Mouse (Mus musculus): ENCODE results near the gene Zfp526. TPM values are rescaled to one million over a fixed set of nuclear protein-coding genes. Genes with fewer than 3 reads are reported as not detected.

Zfp526 gene
- polyA plus RNA-seq, 1 experiment: 9.7 TPM

DNA sequence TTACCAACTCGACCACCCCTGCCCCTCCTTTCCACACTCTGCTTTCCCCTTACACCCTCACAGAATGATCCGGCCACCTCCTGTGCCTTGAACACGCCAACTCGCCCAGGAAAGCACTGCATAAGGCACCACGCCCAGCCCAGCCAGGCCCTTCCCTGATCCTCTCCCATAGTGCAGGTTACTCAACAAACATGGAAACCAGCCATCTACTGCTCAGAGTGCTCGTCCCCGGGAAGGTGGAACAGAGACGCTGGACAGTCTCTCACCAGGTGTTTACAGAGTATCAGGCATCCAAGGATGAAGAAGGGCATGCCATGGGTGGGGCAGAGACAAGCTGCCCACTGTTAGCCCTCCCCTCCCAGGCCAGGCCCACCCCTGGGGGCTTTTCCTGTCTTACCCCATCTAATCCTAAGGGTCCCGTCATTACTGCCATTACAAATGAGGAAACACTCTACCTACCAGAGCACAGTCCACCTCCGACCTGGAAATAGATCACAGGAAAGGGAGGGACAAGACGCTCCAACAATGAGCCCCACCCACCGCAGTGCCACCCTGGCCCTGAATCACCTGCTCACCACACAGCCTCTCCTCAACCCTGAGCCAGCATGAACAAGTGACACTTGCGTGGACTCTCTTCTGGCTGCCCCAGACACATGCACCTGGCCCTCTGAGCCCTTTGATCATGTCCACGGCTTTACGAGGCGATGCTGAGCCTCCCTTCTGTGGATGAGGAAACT, 15.0 kb upstream of the Zfp526 start:
- H3K4me3 ChIP-seq (ENCODE audit: insufficient read depth, low read length): no peak overlapping the region
- H3K27ac ChIP-seq (ENCODE audit: insufficient read depth, low read length): no peak overlapping the region
- no peaks in the 10 kb centered on the region for H3K4me1 ChIP-seq (ENCODE audit: control insufficient read depth, insufficient read depth, low read length)
- no peak for TF ChIP-seq POLR2A (IDR thresholded peaks at IDR 0.05; ENCODE audit: low read depth, low read length)
- no peak for TF ChIP-seq CTCF (IDR thresholded peaks at IDR 0.05; ENCODE audit: borderline replicate concordance, insufficient read depth, low read length)

DNA sequence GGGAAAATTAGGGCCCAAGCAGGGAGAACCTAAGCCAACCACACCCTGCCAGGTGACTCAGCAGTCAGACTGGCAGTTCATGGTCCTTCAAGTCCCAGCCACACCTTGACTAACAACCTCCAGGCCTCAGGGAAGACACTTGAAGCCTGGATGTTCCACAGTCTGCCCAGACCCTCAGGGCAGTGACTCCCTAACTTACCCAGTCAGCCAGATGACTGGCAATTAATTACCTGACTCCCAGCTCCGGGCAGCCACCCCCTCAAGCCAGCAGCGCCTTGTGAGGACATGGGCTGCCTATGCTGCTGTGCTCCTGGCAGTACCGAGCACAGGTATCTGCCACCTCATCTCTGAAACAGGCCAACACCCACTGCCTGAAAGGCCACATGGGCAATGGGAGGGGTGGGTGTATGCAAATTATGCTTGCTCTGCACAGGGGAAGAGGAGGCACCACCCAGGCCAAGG, 12.0 kb upstream of the Zfp526 start:
- TF ChIP-seq POLR2A (IDR thresholded peaks at IDR 0.05; ENCODE audit: low read depth, low read length): no peak
- no peak for TF ChIP-seq CTCF (IDR thresholded peaks at IDR 0.05; ENCODE audit: borderline replicate concordance, insufficient read depth, low read length)
- Histone ChIP-seq H3K4me3 (ENCODE audit: insufficient read depth, low read length) (no peak overlapping the region), H3K27ac (ENCODE audit: insufficient read depth, low read length) (no peak overlapping the region), H3K4me1 (ENCODE audit: control insufficient read depth, insufficient read depth, low read length) (no peaks in the 10 kb centered on the region)

GRCm38 (mm10) chr7:25210482-25210881, 10.7 kb upstream of the Zfp526 start:
- Histone ChIP-seq H3K27ac (ENCODE audit: insufficient read depth, low read length) (no peak overlapping the region), H3K4me1 (ENCODE audit: control insufficient read depth, insufficient read depth, low read length) (no peaks in the 10 kb centered on the region), H3K4me3 (ENCODE audit: insufficient read depth, low read length) (no peak overlapping the region)
- TF ChIP-seq CTCF (IDR thresholded peaks at IDR 0.05; ENCODE audit: borderline replicate concordance, insufficient read depth, low read length) (no peak), POLR2A (IDR thresholded peaks at IDR 0.05; ENCODE audit: low read depth, low read length) (no peak)

DNA sequence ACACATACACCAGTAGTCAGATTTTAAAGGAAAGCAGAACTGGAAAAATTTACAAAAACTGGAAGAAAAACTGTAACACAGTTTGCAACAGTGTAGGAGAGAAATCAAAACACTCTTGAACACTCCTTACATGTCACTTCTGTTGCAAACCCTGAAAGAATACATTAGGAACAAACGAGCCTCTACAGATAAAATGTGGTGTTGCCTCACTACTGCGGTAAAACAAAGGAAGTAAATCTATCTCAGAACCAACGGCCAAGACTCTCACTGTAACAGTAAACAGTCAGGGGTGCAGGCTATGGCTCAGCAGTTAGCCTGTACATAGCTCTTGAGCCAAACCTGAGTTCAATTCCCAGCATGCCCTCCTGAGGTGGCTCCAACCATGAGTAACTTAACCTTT, 8.1 kb upstream of the Zfp526 start:
- Histone ChIP-seq H3K4me3 (ENCODE audit: insufficient read depth, low read length) (no peak overlapping the region), H3K27ac (ENCODE audit: insufficient read depth, low read length) (no peak overlapping the region), H3K4me1 (ENCODE audit: control insufficient read depth, insufficient read depth, low read length) (no peaks in the 10 kb centered on the region)
- no peak for TF ChIP-seq CTCF (IDR thresholded peaks at IDR 0.05; ENCODE audit: borderline replicate concordance, insufficient read depth, low read length)
- no peak for TF ChIP-seq POLR2A (IDR thresholded peaks at IDR 0.05; ENCODE audit: low read depth, low read length)

DNA sequence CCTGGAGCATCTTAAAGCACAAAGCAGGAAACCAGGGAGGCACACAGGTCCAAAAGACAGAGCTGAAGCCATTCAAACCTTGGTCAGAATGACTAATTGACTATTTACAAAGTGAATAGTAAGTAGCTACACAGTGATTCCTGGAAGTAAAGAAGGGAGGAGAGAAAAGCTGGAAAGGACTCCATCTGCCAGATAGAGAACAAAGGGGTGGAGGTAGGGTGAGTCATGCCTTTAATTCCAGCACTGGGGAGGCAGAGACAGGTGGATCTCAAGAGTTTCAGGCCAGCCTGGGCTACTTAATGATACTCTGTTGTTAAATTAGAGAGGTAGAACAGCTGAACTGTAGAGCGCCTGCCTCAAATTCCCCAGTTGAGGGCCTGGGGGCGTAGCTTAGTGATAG, 7.1 kb upstream of the Zfp526 start:
- TF ChIP-seq CTCF (IDR thresholded peaks at IDR 0.05; ENCODE audit: borderline replicate concordance, insufficient read depth, low read length) (no peak), POLR2A (IDR thresholded peaks at IDR 0.05; ENCODE audit: low read depth, low read length) (no peak)
- Histone ChIP-seq H3K4me3 (ENCODE audit: insufficient read depth, low read length) (no peak overlapping the region), H3K4me1 (ENCODE audit: control insufficient read depth, insufficient read depth, low read length) (no peaks in the 10 kb centered on the region), H3K27ac (ENCODE audit: insufficient read depth, low read length) (no peak overlapping the region)

GRCm38 (mm10) chr7:25217653-25218395, 3.4 kb upstream of the Zfp526 start:
- Histone ChIP-seq H3K27ac (ENCODE audit: insufficient read depth, low read length) (no peak overlapping the region), H3K4me1 (ENCODE audit: control insufficient read depth, insufficient read depth, low read length) (peaks cover 8% of the 10 kb centered on the region), H3K4me3 (ENCODE audit: insufficient read depth, low read length) (no peak overlapping the region)
- no peak for TF ChIP-seq POLR2A (IDR thresholded peaks at IDR 0.05; ENCODE audit: low read depth, low read length)
- TF ChIP-seq CTCF (IDR thresholded peaks at IDR 0.05; ENCODE audit: borderline replicate concordance, insufficient read depth, low read length): no peak

DNA sequence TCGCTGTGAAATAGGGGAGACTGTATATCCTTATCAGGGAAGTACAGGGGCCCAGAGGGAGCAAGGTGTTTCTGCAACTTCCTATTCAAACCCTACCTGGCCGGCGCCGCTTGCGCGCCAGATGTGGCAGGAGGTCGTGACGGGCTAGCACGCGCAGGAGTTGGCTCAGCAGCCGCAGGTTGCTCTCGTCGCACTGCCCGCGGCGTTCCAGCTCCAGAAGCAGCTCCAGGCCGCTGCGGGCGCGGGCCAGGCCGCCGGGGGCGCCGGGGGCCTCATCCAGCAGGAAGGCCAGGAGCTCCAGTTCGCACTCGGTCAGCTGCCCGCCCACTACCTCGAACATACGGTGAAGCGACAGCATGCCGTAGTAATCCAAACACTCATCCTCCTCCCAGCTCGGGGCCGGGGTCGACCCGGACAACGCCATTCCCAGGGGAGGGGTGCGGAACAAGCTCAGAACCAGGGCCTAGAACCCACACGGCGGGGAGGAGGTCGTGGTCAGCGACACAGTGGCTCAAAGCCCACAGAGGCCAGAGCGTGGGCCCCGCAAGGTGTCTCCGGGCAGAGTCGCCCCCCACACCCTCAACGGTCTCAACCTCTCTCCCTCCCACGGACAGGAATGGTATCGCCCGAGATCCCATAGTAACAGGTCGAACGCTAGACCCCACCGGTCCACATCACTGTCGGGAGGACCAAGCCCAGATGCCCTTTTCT, 2.4 kb upstream of the Zfp526 start:
- Histone ChIP-seq H3K4me1 (ENCODE audit: control insufficient read depth, insufficient read depth, low read length) (peaks cover 8% of the 10 kb centered on the region), H3K4me3 (ENCODE audit: insufficient read depth, low read length) (peak overlapping the region; percentile 68), H3K27ac (ENCODE audit: insufficient read depth, low read length) (no peak overlapping the region)
- TF ChIP-seq CTCF (IDR thresholded peaks at IDR 0.05; ENCODE audit: borderline replicate concordance, insufficient read depth, low read length) (no peak), POLR2A (IDR thresholded peaks at IDR 0.05; ENCODE audit: low read depth, low read length) (no peak)

DNA sequence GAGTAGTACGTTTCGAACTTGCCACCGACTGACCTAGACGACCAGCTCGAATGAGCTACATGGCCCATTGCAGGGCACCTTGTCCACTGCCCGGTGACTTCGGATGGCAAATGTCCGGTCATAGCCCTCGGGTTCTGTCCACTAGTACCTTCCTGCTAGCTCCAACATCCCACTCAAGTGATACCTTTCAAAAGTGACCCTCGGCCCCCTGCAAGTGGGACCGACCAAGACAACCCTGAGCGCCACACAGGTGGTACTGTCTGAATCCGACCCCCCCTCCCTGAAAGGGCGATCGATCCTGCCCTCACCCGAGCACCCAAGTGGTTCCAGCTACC, 1.8 kb upstream of the Zfp526 start:
- TF ChIP-seq POLR2A (IDR thresholded peaks at IDR 0.05; ENCODE audit: low read depth, low read length): no peak
- TF ChIP-seq CTCF (IDR thresholded peaks at IDR 0.05; ENCODE audit: borderline replicate concordance, insufficient read depth, low read length): no peak
- Histone ChIP-seq H3K4me3 (ENCODE audit: insufficient read depth, low read length) (peak overlapping the region; percentile 68), H3K27ac (ENCODE audit: insufficient read depth, low read length) (no peak overlapping the region), H3K4me1 (ENCODE audit: control insufficient read depth, insufficient read depth, low read length) (peaks cover 8% of the 10 kb centered on the region)

GRCm38 (mm10) chr7:25219756-25220456, 1.3 kb upstream of the Zfp526 start:
- Histone ChIP-seq H3K4me1 (ENCODE audit: control insufficient read depth, insufficient read depth, low read length) (peaks cover 8% of the 10 kb centered on the region), H3K4me3 (ENCODE audit: insufficient read depth, low read length) (peak overlapping the region; percentile 68), H3K27ac (ENCODE audit: insufficient read depth, low read length) (peak overlapping the region; percentile 63)
- TF ChIP-seq POLR2A (IDR thresholded peaks at IDR 0.05; ENCODE audit: low read depth, low read length): peak; percentile 93
- no peak for TF ChIP-seq CTCF (IDR thresholded peaks at IDR 0.05; ENCODE audit: borderline replicate concordance, insufficient read depth, low read length)

Data from embryonic fibroblast, embryonic 13.5 days (primary cell).